Mouse (Mus musculus): ENCODE data around the gene Rnf215. TPM values are rescaled to one million over a fixed set of nuclear protein-coding genes. Genes with fewer than 3 reads are reported as not detected.

Gene Rnf215
- polyA plus RNA-seq, 1 experiment from 2014 or later = 31.8 TPM

- TF ChIP-seq CTCF (IDR thresholded peaks at IDR 0.05) = no peak
- ChIA-PET CTCF (interaction anchor here (1.3 kb wide), 1 partner anchor 9 kb away, joined by 3 read pairs; no protein-coding TSS in a partner anchor), POLR2A (interaction anchor here (1.5 kb wide), 1 partner anchor 17 kb away, joined by 5 read pairs; the partner anchor contains the start of genes Ccdc157 and Sf3a1)
- H3K27me3 ChIP-seq = no peaks in the 10 kb centered on the region
- ATAC-seq (no peak), DNase-seq (ENCODE audit: low read depth, low spot score) (no peak)
- in situ Hi-C loops (cut with MboI; ENCODE audit: low pct_unique_long_range_greater_than_20kb) = no loop called here
Measured at GRCm38 (mm10) chr11:4143281-4144062, 8.5 kb downstream of the Rnf215 start.

GRCm38 (mm10) chr11:4146381-4146780, 11.4 kb downstream of the Rnf215 start:
- no peak for TF ChIP-seq CTCF (IDR thresholded peaks at IDR 0.05)
- DNase-seq (ENCODE audit: low read depth, low spot score) (no peak), ATAC-seq (no peak)
- no peaks in the 10 kb centered on the region for H3K27me3 ChIP-seq
- ChIA-PET CTCF (interaction anchor here (1.4 kb wide), 1 partner anchor 73 kb away, joined by 3 read pairs; no protein-coding TSS in a partner anchor), POLR2A (no interaction called here)
- in situ Hi-C loops (cut with MboI; ENCODE audit: low pct_unique_long_range_greater_than_20kb) = no loop called here

- ChIA-PET POLR2A (no interaction called here), CTCF (interaction anchor here (1.4 to 1.6 kb wide), 2 partner anchors 13 to 72 kb away, joined by 3 to 4 read pairs; no protein-coding TSS in a partner anchor)
- DNase-seq (ENCODE audit: low read depth, low spot score) = no peak
- TF ChIP-seq CTCF (IDR thresholded peaks at IDR 0.05) = no peak
- in situ Hi-C loops (cut with MboI; ENCODE audit: low pct_unique_long_range_greater_than_20kb) = no loop called here
- H3K27me3 ChIP-seq = no peaks in the 10 kb centered on the region
- ATAC-seq = no peak
Measured at GRCm38 (mm10) chr11:4147098-4147497, 12.1 kb downstream of the Rnf215 start.

GRCm38 (mm10) chr11:4148120-4148519, 13.1 kb downstream of the Rnf215 start:
- ChIA-PET CTCF (interaction anchor here (1.6 kb wide), 1 partner anchor 14 kb away, joined by 4 read pairs; no protein-coding TSS in a partner anchor), POLR2A (no interaction called here)
- H3K27me3 ChIP-seq = no peaks in the 10 kb centered on the region
- in situ Hi-C loops (cut with MboI; ENCODE audit: low pct_unique_long_range_greater_than_20kb) = no loop called here
- DNase-seq (ENCODE audit: low read depth, low spot score) = no peak
- ATAC-seq = no peak
- TF ChIP-seq CTCF (IDR thresholded peaks at IDR 0.05) = no peak

GRCm38 (mm10) chr11:4148536-4149156, 13.6 kb downstream of the Rnf215 start:
- in situ Hi-C loops (cut with MboI; ENCODE audit: low pct_unique_long_range_greater_than_20kb) = no loop called here
- DNase-seq (ENCODE audit: low read depth, low spot score) = no peak
- POLR2A ChIA-PET = no interaction called here
- no peaks in the 10 kb centered on the region for H3K27me3 ChIP-seq
- no peak for TF ChIP-seq CTCF (IDR thresholded peaks at IDR 0.05)
- ATAC-seq = no peak
- CTCF ChIA-PET = interaction anchor here (1.6 kb wide), 1 partner anchor 15 kb away, joined by 4 read pairs; no protein-coding TSS in a partner anchor

GRCm38 (mm10) chr11:4149886-4150285, 14.9 kb downstream of the Rnf215 start:
- ChIA-PET CTCF (interaction anchor here (0.9 to 1.1 kb wide), 2 partner anchors 9 to 11 kb away, joined by 3 read pairs; no protein-coding TSS in a partner anchor), POLR2A (no interaction called here)
- TF ChIP-seq CTCF (IDR thresholded peaks at IDR 0.05) = no peak
- in situ Hi-C loops (cut with MboI; ENCODE audit: low pct_unique_long_range_greater_than_20kb) = no loop called here
- ATAC-seq (no peak), DNase-seq (ENCODE audit: low read depth, low spot score) (no peak)
- no peaks in the 10 kb centered on the region for H3K27me3 ChIP-seq

- in situ Hi-C loops (cut with MboI; ENCODE audit: low pct_unique_long_range_greater_than_20kb) = no loop called here
- DNase-seq (ENCODE audit: low read depth, low spot score) = no peak
- H3K27me3 ChIP-seq = no peaks in the 10 kb centered on the region
- no peak for TF ChIP-seq CTCF (IDR thresholded peaks at IDR 0.05)
- ATAC-seq = no peak
- ChIA-PET CTCF (interaction anchor here (2.0 kb wide), 1 partner anchor 19 kb away, joined by 6 read pairs; the partner anchor contains the start of gene Rnf215), POLR2A (no interaction called here)
Measured at GRCm38 (mm10) chr11:4153694-4154093, 18.7 kb downstream of the Rnf215 start.

GRCm38 (mm10) chr11:4155641-4156040, 20.6 kb downstream of the Rnf215 start:
- DNase-seq (ENCODE audit: low read depth, low spot score) (no peak), ATAC-seq (no peak)
- H3K27me3 ChIP-seq = no peaks in the 10 kb centered on the region
- CTCF ChIA-PET = no interaction called here
- in situ Hi-C loops (cut with MboI; ENCODE audit: low pct_unique_long_range_greater_than_20kb) = no loop called here
- POLR2A ChIA-PET = no interaction called here
- TF ChIP-seq CTCF (IDR thresholded peaks at IDR 0.05) = no peak

GRCm38 (mm10) chr11:4158676-4159075, 23.7 kb downstream of the Rnf215 start:
- in situ Hi-C loops (cut with MboI; ENCODE audit: low pct_unique_long_range_greater_than_20kb) = no loop called here
- POLR2A ChIA-PET = no interaction called here
- DNase-seq (ENCODE audit: low read depth, low spot score) (no peak), ATAC-seq (no peak)
- CTCF ChIA-PET = interaction anchor here (1.2 to 1.4 kb wide), 2 partner anchors 9 to 17 kb away, joined by 3 read pairs; no protein-coding TSS in a partner anchor
- no peak for TF ChIP-seq CTCF (IDR thresholded peaks at IDR 0.05)
- no peaks in the 10 kb centered on the region for H3K27me3 ChIP-seq

GRCm38 (mm10) chr11:4159808-4160708, 25.1 kb downstream of the Rnf215 start, which contains the start of the genes Ccdc157 and Sf3a1:
Ccdc157 (minus strand) TSS chr11:4160293.
Sf3a1 (plus strand) TSS chr11:4160350.
- no peaks in the 10 kb centered on the region for H3K27me3 ChIP-seq
- ATAC-seq (peak; percentile 95), DNase-seq (ENCODE audit: low read depth, low spot score) (peak; percentile 47)
- in situ Hi-C loops (cut with MboI; ENCODE audit: low pct_unique_long_range_greater_than_20kb) = no loop called here
- no peak for TF ChIP-seq CTCF (IDR thresholded peaks at IDR 0.05)
- ChIA-PET CTCF (interaction anchor here (1.1 to 1.5 kb wide), 4 partner anchors 10 to 36 kb away, joined by 3 to 4 read pairs (median 3); no protein-coding TSS in a partner anchor), POLR2A (interaction anchor here (1.1 to 2.0 kb wide), 3 partner anchors 17 to 22 kb away, joined by 3 to 5 read pairs (median 4); no protein-coding TSS in a partner anchor)
